Mouse (Mus musculus): ENCODE measurements around the gene Mta1.

Mta1 gene

GRCm38 (mm10) chr12:113134502-113134901 lies 36.4 kb downstream of the Mta1 start:
- DNase-seq (ENCODE audit: low read depth, low spot score), result no peak

GRCm38 (mm10) chr12:113135401-113135800 lies 37.3 kb downstream of the Mta1 start:
- DNase-seq (ENCODE audit: low read depth, low spot score), result no peak

- DNase-seq (ENCODE audit: low read depth, low spot score), result no peak
Measured at GRCm38 (mm10) chr12:113136492-113137020, 38.5 kb downstream of the Mta1 start.

GRCm38 (mm10) chr12:113137260-113138213 lies 39.5 kb downstream of the Mta1 start:
- DNase-seq (ENCODE audit: low read depth, low spot score), result no peak

- no peak for DNase-seq (ENCODE audit: low read depth, low spot score)
Measured at GRCm38 (mm10) chr12:113138291-113138690, 40.2 kb downstream of the Mta1 start.

DNA sequence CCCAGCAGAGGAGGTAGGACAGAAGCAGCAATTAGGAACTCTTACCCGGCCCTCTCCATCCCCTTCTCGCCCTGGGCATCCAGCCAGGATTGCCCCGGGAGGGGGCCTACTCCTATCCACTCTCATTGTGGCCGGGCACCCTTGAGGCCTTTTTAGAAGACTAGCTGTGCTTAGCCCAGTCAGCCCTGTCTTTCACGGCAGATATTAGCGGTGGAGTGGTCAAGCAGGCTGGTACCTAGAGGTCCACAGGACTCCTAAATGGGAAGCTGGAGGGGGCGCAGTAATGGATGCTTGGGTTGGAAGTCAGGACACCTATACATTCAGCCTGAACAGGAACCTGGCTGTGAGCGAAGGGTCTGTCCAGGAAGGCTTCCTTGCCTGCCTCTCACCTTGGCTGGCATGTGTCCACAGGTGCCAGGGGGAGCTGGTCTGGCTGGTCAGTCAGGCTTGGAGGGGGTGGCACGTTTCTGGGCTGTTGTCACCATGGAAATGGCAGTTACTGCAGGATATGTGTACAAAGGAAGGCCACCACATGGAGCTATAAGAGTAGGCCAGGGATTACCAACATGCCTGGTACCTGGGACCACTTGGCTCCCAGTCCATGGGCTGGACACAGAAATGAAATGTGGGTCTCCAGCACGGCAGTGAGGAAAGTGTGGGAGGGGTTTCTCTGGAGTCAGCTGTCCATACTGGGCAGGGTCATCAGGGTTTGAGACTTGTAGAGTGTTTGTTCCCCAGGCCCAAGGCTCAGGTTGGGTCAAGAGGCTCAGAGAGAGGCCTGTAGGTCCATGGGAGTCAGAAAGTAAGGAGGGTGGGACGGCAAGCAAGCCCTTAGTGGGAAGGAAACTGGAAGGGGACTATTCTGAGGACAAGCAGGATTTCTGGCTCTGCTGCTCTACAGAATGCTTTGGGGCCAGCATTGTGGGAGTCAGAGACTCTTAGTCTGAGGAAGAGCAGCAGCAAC lies 41.1 kb downstream of the Mta1 start:
- DNase-seq (ENCODE audit: low read depth, low spot score), result no peak

GRCm38 (mm10) chr12:113139908-113140615 lies 42.0 kb downstream of the Mta1 start, which contains the start of gene Crip2:
Gene Crip2 (plus strand): TSS chr12:113140236.
- DNase-seq (ENCODE audit: low read depth, low spot score), result peak; percentile 81

- no peak for DNase-seq (ENCODE audit: low read depth, low spot score)
Measured at GRCm38 (mm10) chr12:113140616-113141411, 42.7 kb downstream of the Mta1 start.

DNA sequence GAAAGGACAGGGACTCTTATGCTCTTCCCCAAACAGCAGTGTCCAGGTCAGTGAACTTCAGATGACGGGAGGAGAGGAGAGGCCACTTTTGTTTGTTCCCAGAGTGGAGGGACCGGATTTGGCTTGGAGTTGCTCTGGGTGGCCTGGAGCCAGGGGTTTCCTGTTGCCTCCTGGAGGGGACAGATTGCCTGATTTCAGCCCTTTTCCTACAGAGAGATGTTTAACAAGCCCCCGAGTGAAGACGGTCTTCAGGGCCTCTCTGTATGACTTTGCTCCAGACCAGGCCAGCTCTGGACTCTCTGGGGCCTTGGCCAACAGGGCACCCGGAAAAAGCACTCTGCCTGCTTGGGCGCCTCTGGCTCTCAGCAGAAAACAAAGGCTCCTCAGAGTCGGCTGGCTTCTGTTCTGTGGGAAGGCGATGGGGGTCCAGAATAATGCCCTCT lies 43.5 kb downstream of the Mta1 start:
- DNase-seq (ENCODE audit: low read depth, low spot score), result no peak

- DNase-seq (ENCODE audit: low read depth, low spot score), result peak; percentile 84
Measured at GRCm38 (mm10) chr12:113142021-113142975, 44.2 kb downstream of the Mta1 start.

GRCm38 (mm10) chr12:113143164-113143563 lies 45.1 kb downstream of the Mta1 start:
- DNase-seq (ENCODE audit: low read depth, low spot score), result no peak

GRCm38 (mm10) chr12:113144001-113144756 lies 46.1 kb downstream of the Mta1 start:
- no peak for DNase-seq (ENCODE audit: low read depth, low spot score)

- no peak for DNase-seq (ENCODE audit: low read depth, low spot score)
Measured at GRCm38 (mm10) chr12:113144886-113145285, 46.8 kb downstream of the Mta1 start.

GRCm38 (mm10) chr12:113145591-113145990 lies 47.5 kb downstream of the Mta1 start:
- no peak for DNase-seq (ENCODE audit: low read depth, low spot score)

GRCm38 (mm10) chr12:113146112-113147057 lies 48.3 kb downstream of the Mta1 start, which contains the start of gene Crip1:
Gene Crip1 (plus strand): TSS chr12:113146316.
- DNase-seq (ENCODE audit: low read depth, low spot score), result peak; percentile 71

GRCm38 (mm10) chr12:113147481-113147880 lies 49.4 kb downstream of the Mta1 start:
- DNase-seq (ENCODE audit: low read depth, low spot score), result no peak

Data from skeletal muscle tissue, adult 2 months (tissue).